Mouse (Mus musculus) neural tube, embryonic 15.5 days (tissue): Measurements from ENCODE around the gene Supt20. TPM values are rescaled to one million over a fixed set of nuclear protein-coding genes. Genes with fewer than 3 reads are reported as not detected.

ENCODE experiments used
- ATAC-seq: fragments of 200-750 bp; cut with Nextera tagmentation; 2 replicates; pipeline ENCODE4 v1.8.0; 2017; ENCODE audit warnings: mild to moderate bottlenecking, moderate TSS enrichment, moderate library complexity; ENCODE audit not compliant: low FRiP score
- H3K27ac ChIP-seq: fragments of 300-500 bp; sonication (generic); replicated peaks from 2 replicates; pipeline ENCODE4 v1.5.1; 2015; ENCODE audit warnings: mild to moderate bottlenecking, inconsistent platforms
- H3K27me3 ChIP-seq: fragments of 300-500 bp; sonication (generic); replicated peaks from 2 replicates; pipeline ENCODE4 v1.6.1; 2015; ENCODE audit warnings: inconsistent platforms
- H3K36me3 ChIP-seq: fragments of 300-500 bp; sonication (generic); 2 replicates; pipeline ENCODE4 v1.6.1; 2015; ENCODE audit warnings: inconsistent platforms
- H3K4me1 ChIP-seq: fragments of 300-500 bp; sonication (generic); 2 replicates; pipeline ENCODE4 v1.6.1; 2015; ENCODE audit warnings: inconsistent platforms
- H3K4me2 ChIP-seq: fragments of 300-500 bp; sonication (generic); 2 replicates; pipeline ENCODE4 v1.6.1; 2015; ENCODE audit warnings: inconsistent platforms, mild to moderate bottlenecking, moderate library complexity
- H3K4me3 ChIP-seq: fragments of 300-500 bp; sonication (generic); replicated peaks from 2 replicates; pipeline ENCODE4 v1.5.1; 2015; ENCODE audit warnings: mild to moderate bottlenecking, inconsistent platforms
- H3K9ac ChIP-seq: fragments of 300-500 bp; sonication (generic); replicated peaks from 2 replicates; pipeline ENCODE4 v1.6.1; 2015; ENCODE audit warnings: mild to moderate bottlenecking, inconsistent platforms
- H3K9me3 ChIP-seq: fragments of 300-500 bp; sonication (generic); replicated peaks from 2 replicates; pipeline ENCODE4 v1.6.1; 2016; ENCODE audit warnings: inconsistent platforms
- WGBS: fragments of 180-500 bp; shearing (Covaris S2); methylation state at CpG from one replicate; pipeline ENCODE4 v1.1.7; 2015; ENCODE audit warnings: mixed read lengths; 5-methylcytosine and 5-hydroxymethylcytosine counted together
- polyA plus RNA-seq: library from polyadenylated mRNA; unstranded; fragments of >200 nt; fragmentation: Nextera tagmentation; extraction: Ambion mirVana; gene quantifications from 2 replicates; pipeline ENCODE4 v1.2.1, GENCODE M21; 2015

Gene Supt20
- polyA plus RNA-seq, 1 experiment from 2014 or later: 80.7 TPM

DNA sequence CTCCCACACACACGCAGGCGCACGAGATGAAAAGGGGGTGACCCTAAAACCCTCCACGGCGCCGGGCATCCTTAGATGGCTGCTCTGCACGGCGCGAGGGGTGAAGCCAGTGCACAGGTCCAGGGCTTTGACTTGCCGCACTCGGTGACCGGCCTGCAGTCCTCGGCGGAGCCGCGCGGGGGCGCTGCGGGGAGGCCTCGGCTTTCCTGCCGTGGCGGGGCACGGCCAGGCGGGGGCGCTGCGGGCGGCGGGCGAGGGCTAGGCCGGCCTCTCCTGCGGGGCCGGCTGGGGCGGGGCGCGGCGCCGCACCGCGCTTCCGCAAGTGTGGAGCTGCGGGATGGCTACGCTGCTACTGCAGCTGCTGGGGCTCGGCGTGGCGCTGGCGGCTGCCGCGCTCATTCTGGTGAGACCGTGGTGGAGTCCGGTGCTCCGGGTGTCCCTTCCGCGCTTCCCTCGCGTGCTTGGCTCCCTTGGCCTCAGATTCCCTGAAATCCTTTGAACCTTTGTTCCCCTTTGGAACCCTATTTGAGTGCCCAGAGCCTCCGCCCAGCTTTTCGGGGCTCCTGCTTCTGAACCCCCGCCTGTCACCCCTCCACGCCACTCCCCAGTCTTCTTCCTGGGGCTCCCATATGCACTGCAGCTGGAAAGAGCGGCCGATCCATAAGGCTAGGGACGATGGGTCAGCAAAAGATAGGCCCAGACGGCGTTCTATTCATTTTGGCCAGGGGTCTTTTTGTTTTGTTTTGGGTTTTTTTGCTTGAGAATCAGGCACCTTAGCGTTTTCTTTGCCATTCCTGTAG lies 42.8 kb downstream of the Supt20 start, which contains the start of the genes Exosc8 and Alg5:
Gene Exosc8, minus strand, starts transcription at position 147 of the 800 bp plus-strand sequence.
Gene Alg5, plus strand, starts transcription at position 293 of the 800 bp plus-strand sequence.
- Histone ChIP-seq H3K27ac (peak within 1 kb of the TSS; percentile 99), H3K9ac (peak within 1 kb of the TSS; percentile 98), H3K36me3 (peaks cover 35% of the 10 kb centered on the region), H3K4me3 (peak within 1 kb of the TSS; percentile 91), H3K4me2 (peak within 1 kb of the TSS; percentile 81), H3K27me3 (no peaks in the 10 kb centered on the region), H3K4me1 (peaks cover 22% of the 10 kb centered on the region), H3K9me3 (no peaks in the 10 kb centered on the region)
- peak; percentile 94 for ATAC-seq
- WGBS: under 1% methylated on average over 58 of the region's 65 CpGs

DNA sequence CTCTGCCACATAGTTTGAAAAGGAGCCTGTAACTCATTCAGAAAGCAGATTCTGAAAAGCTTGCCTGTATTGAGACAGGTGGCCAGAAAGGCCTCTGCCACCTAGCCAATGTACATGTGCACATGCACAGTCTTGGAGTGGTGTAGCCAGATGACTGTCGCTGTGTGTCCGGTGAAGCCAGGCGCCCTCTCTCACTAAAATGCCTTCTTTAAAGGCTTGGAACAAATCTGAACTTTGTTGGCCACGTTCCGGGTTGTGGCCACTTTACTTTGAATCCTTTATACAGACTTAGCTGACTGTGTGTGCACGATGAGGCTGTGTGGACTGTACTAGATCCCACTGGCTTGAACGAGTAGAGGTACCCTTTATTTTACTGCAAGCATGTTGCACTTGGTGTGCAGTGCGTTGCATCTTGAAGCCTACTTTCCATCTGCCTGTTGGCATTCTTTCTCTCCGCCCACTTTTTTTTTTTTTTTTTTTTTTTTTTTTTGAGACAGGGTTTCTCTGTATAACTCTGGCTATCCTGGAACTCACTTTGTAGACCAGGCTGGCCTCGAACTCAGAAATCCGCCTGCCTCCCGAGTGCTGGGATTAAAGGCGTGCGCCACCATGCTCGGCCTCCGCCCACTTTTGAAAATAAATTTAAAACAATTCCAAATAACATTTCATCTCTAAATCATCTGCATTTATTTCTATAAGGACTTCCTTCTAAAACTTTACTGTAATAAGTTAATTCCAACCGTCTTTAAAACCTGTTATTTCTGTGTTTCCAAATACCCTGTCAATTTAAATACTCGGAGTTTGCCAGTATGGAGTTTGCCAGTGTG lies 43.7 kb downstream of the Supt20 start:
- peak overlapping the region; percentile 81 for H3K4me2 ChIP-seq
- peaks cover 22% of the 10 kb centered on the region for H3K4me1 ChIP-seq
- WGBS: 59% methylated on average over 18 of the region's 18 CpGs
- no peak for ATAC-seq
- H3K9me3 ChIP-seq: no peaks in the 10 kb centered on the region
- peak overlapping the region; percentile 98 for H3K9ac ChIP-seq
- H3K27ac ChIP-seq: peak overlapping the region; percentile 99
- H3K27me3 ChIP-seq: no peaks in the 10 kb centered on the region
- peak overlapping the region; percentile 91 for H3K4me3 ChIP-seq
- H3K36me3 ChIP-seq: peaks cover 34% of the 10 kb centered on the region

- peaks cover 37% of the 10 kb centered on the region for H3K36me3 ChIP-seq
- no peak overlapping the region for H3K27ac ChIP-seq
- no peaks in the 10 kb centered on the region for H3K9me3 ChIP-seq
- WGBS: 96% methylated on average over 8 of the region's 8 CpGs
- no peaks in the 10 kb centered on the region for H3K27me3 ChIP-seq
- no peak overlapping the region for H3K4me2 ChIP-seq
- no peak overlapping the region for H3K9ac ChIP-seq
- ATAC-seq: no peak
- H3K4me3 ChIP-seq: no peak overlapping the region
- H3K4me1 ChIP-seq: peaks cover 22% of the 10 kb centered on the region
Measured at GRCm38 (mm10) chr3:54737317-54737716, 44.7 kb downstream of the Supt20 start.

DNA sequence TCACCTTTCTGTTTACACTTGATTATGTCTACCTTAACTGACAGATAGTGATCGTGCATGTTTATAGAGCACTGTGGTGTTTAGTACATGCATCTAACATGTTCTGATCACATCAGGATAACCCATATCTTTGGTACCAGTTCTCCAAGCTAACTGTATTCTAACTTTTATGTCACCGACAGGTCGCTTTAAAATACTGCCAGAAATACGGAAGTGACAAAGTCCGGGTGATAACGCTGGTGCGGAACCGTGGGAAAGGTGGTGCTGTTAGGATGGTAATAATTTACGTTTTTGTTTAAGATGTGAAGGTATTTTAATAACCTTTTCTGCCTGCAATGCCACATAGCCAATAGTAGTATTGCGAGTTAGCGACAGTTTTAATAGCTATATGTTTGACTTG lies 49.4 kb downstream of the Supt20 start:
- no peak for ATAC-seq
- Histone ChIP-seq H3K9ac (no peak overlapping the region), H3K27me3 (no peaks in the 10 kb centered on the region), H3K4me1 (no peaks in the 10 kb centered on the region), H3K9me3 (no peaks in the 10 kb centered on the region), H3K27ac (no peak overlapping the region), H3K36me3 (peaks cover 72% of the 10 kb centered on the region), H3K4me3 (no peak overlapping the region), H3K4me2 (no peak overlapping the region)
- 97% methylated on average over 11 of the region's 11 CpGs for WGBS

GRCm38 (mm10) chr3:54745799-54746198 lies 53.2 kb downstream of the Supt20 start:
- Histone ChIP-seq H3K27ac (no peak overlapping the region), H3K27me3 (no peaks in the 10 kb centered on the region), H3K9me3 (no peaks in the 10 kb centered on the region), H3K36me3 (peaks cover 94% of the 10 kb centered on the region), H3K4me3 (no peak overlapping the region), H3K4me2 (no peak overlapping the region), H3K4me1 (no peaks in the 10 kb centered on the region), H3K9ac (no peak overlapping the region)
- 70% methylated on average over 5 of the region's 5 CpGs for WGBS
- peak; percentile 31; the same call in 1 of the 2 replicates for ATAC-seq

DNA sequence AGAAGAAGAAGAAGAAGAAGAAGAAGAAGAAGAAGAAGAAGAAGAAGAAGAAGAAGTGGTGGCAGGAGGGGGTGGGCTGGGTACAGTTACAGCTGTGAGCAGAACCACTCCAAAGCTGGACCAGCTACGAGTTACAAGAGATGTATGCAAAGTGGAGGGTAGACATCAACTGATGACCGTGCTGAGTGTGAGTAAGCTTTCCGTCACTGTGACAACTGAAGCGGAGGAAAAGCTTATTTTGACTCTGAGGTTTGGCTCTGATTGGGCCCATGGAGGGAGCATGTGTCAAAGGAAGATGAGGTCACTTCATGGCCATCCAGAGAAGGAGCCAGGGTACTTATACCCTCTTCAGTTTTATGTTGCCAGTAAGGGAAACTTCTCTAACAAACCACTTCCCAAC lies 60.8 kb downstream of the Supt20 start:
- ATAC-seq: no peak
- 82% methylated on average over 4 of the region's 4 CpGs for WGBS

GRCm38 (mm10) chr3:54755145-54756041 lies 62.8 kb downstream of the Supt20 start, which contains the start of gene Smad9:
Smad9 (plus strand) TSS chr3:54755582.
- WGBS: under 1% methylated on average over 48 of the region's 66 CpGs
- Histone ChIP-seq H3K9ac (peak within 1 kb of the TSS; percentile 83), H3K4me3 (peak within 1 kb of the TSS; percentile 74), H3K27ac (peak within 1 kb of the TSS; percentile 52; the same call in 1 of the 2 replicates), H3K9me3 (no peaks in the 10 kb centered on the region), H3K36me3 (peaks cover 10% of the 10 kb centered on the region), H3K4me1 (peaks cover 23% of the 10 kb centered on the region), H3K4me2 (peak within 1 kb of the TSS; percentile 100), H3K27me3 (no peaks in the 10 kb centered on the region)
- ATAC-seq: peak; percentile 85

More for the DNA sequence above, 60.8 kb downstream of the Supt20 start:
- Histone ChIP-seq H3K27me3 (no peaks in the 10 kb centered on the region), H3K27ac (no peak overlapping the region), H3K4me1 (peaks cover 23% of the 10 kb centered on the region), H3K9me3 (no peaks in the 10 kb centered on the region), H3K36me3 (peaks cover 30% of the 10 kb centered on the region), H3K9ac (no peak overlapping the region), H3K4me2 (no peak overlapping the region), H3K4me3 (no peak overlapping the region)

- H3K27me3 ChIP-seq: no peaks in the 10 kb centered on the region
- ATAC-seq: peak; percentile 70; the same call in 1 of the 2 replicates
- H3K9ac ChIP-seq: peak overlapping the region; percentile 83
- 0 out of 2 replicates have a peak overlapping the region, but pooled peaks have one; percentile 52 for H3K27ac ChIP-seq
- H3K9me3 ChIP-seq: no peaks in the 10 kb centered on the region
- H3K4me2 ChIP-seq: peak overlapping the region; percentile 100
- 3% methylated on average over 11 of the region's 11 CpGs for WGBS
- peak overlapping the region; percentile 74 for H3K4me3 ChIP-seq
- H3K4me1 ChIP-seq: peaks cover 23% of the 10 kb centered on the region
- H3K36me3 ChIP-seq: peaks cover 5% of the 10 kb centered on the region
Measured at GRCm38 (mm10) chr3:54756058-54756457, 63.5 kb downstream of the Supt20 start.

DNA sequence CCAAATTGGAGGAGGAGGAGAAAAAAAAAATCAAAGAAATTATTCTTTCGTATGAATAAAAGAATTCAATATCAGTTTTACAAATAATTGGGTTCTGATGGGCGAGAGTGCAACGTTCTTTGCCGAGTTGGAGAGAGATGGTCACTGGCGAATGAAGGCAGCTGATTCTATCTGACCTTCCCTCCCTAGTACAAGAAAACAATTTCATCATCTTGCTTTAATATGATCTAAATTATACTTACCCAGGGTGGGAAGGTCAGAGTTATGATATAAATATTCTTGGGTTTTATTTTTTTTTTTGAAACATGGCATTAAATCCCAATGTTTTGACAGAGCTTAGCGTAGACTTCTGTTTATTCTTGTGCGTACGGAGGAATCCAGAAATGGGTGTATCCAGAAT lies 64.8 kb downstream of the Supt20 start:
- no peak overlapping the region for H3K27ac ChIP-seq
- H3K4me3 ChIP-seq: no peak overlapping the region
- no peaks in the 10 kb centered on the region for H3K36me3 ChIP-seq
- peaks cover 23% of the 10 kb centered on the region for H3K4me1 ChIP-seq
- no peak for ATAC-seq
- no peak overlapping the region for H3K4me2 ChIP-seq
- H3K9me3 ChIP-seq: no peaks in the 10 kb centered on the region
- no peaks in the 10 kb centered on the region for H3K27me3 ChIP-seq
- 88% methylated on average over 8 of the region's 8 CpGs for WGBS
- H3K9ac ChIP-seq: no peak overlapping the region

DNA sequence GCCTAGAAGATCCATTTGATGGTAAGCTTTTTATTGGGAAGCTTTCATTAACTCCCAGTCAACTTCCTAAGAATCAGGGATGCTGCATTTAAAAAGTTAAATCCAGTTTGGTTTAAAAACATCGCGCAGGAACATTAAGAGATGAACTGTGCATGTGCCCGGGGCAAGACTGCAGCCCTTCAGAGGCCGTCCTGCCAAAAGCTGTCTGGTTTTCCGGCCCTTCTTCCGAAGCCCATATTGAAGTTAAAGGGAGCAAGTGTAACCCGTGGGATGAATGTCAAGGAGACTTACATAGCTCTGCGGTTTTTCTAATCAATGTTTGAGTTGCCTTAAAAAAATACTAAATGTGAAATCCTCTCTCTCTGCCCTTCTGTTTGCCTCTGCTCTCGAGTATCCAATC lies 66.6 kb downstream of the Supt20 start:
- Histone ChIP-seq H3K4me1 (peaks cover 23% of the 10 kb centered on the region), H3K27me3 (no peaks in the 10 kb centered on the region), H3K27ac (no peak overlapping the region), H3K4me2 (no peak overlapping the region), H3K36me3 (no peaks in the 10 kb centered on the region), H3K9me3 (no peaks in the 10 kb centered on the region), H3K9ac (no peak overlapping the region), H3K4me3 (no peak overlapping the region)
- 81% methylated on average over 9 of the region's 9 CpGs for WGBS
- ATAC-seq: no peak
